Mouse (Mus musculus) myocyte (in vitro differentiated cells): Measurements from ENCODE around the gene Gm43517. TPM values are rescaled to one million over a fixed set of nuclear protein-coding genes. Genes with fewer than 3 reads are reported as not detected.

Experiments used
- H3K27me3 ChIP-seq: one replicate; pipeline ENCODE4 v1.6.1; 2011; ENCODE audit not compliant: control insufficient read depth, insufficient read depth, insufficient read length
- H3K36me3 ChIP-seq: one replicate; pipeline ENCODE4 v1.6.1; 2011; ENCODE audit not compliant: control insufficient read depth, insufficient read depth
- H3K4me2 ChIP-seq: one replicate; pipeline ENCODE4 v1.6.1; 2011; ENCODE audit warnings: low read depth, control low read depth
- H3K4me3 ChIP-seq: one replicate; pipeline ENCODE4 v1.5.1; 2011; ENCODE audit warnings: mild to moderate bottlenecking, control low read depth, moderate library complexity
- H3K79me2 ChIP-seq: one replicate; pipeline ENCODE4 v1.6.1; 2011; ENCODE audit not compliant: control insufficient read depth, insufficient read depth
- H3ac ChIP-seq: one replicate; pipeline ENCODE4 v1.6.1; 2011; ENCODE audit not compliant: control insufficient read depth, insufficient read length
- CEBPB ChIP-seq: IDR thresholded peaks from 2 replicates; pipeline ENCODE4 v1.6.1; 2011; ENCODE audit warnings: mild to moderate bottlenecking, moderate library complexity; ENCODE audit not compliant: poor library complexity, insufficient read depth, severe bottlenecking
- E2F4 ChIP-seq: IDR thresholded peaks from one replicate; pipeline ENCODE4 v1.6.1; 2011; ENCODE audit warnings: mild to moderate bottlenecking, control low read depth, moderate library complexity; ENCODE audit not compliant: insufficient read depth
- MAX ChIP-seq: IDR thresholded peaks from one replicate; pipeline ENCODE4 v1.6.1; 2011; ENCODE audit warnings: low read depth, mild to moderate bottlenecking, control low read depth
- MYOD1 ChIP-seq, 3 experiments: IDR thresholded peaks; one replicate each; pipeline ENCODE4 v1.6.1; 2011; ENCODE audit warnings: control low read depth in 2 of 3, low read depth in 2 of 3, mild to moderate bottlenecking in 2 of 3, moderate library complexity in 1 of 3; ENCODE audit not compliant: insufficient read length in 2 of 3, control insufficient read depth in 1 of 3
- MYOG ChIP-seq, 3 experiments: IDR thresholded peaks; one replicate each; pipeline ENCODE4 v1.6.1; 2011; ENCODE audit warnings: control low read depth in 2 of 3, low read depth in 2 of 3, mild to moderate bottlenecking in 2 of 3; ENCODE audit not compliant: insufficient read length in 2 of 3, control insufficient read depth in 1 of 3, insufficient read depth in 1 of 3
- POLR2A ChIP-seq: IDR thresholded peaks from one replicate; pipeline ENCODE4 v1.6.1; 2011; ENCODE audit warnings: low read depth, mild to moderate bottlenecking, control low read depth, moderate library complexity; ENCODE audit not compliant: insufficient read length
- POLR2AphosphoS2 ChIP-seq: IDR thresholded peaks from one replicate; pipeline ENCODE4 v1.6.1; 2011; ENCODE audit warnings: low read depth, control low read depth; ENCODE audit not compliant: insufficient read length
- REST ChIP-seq: IDR thresholded peaks from one replicate; pipeline ENCODE4 v1.6.1; 2011; ENCODE audit warnings: mild to moderate bottlenecking, control low read depth, moderate library complexity; ENCODE audit not compliant: insufficient read depth, insufficient read length
- SRF ChIP-seq: IDR thresholded peaks from one replicate; pipeline ENCODE4 v1.6.1; 2011; ENCODE audit warnings: low read depth; ENCODE audit not compliant: control insufficient read depth, insufficient read length
- TCF12 ChIP-seq: IDR thresholded peaks from one replicate; pipeline ENCODE4 v1.6.1; 2011; ENCODE audit warnings: mild to moderate bottlenecking, control low read depth; ENCODE audit not compliant: poor library complexity, insufficient read depth, severe bottlenecking
- TCF3 ChIP-seq: IDR thresholded peaks from one replicate; pipeline ENCODE4 v1.6.1; 2011; ENCODE audit warnings: low read depth, control low read depth; ENCODE audit not compliant: insufficient read length
- USF1 ChIP-seq: IDR thresholded peaks from one replicate; pipeline ENCODE4 v1.6.1; 2011; ENCODE audit warnings: low read depth, mild to moderate bottlenecking, control low read depth, moderate library complexity
- polyA plus RNA-seq: library from polyadenylated mRNA; unstranded; fragments of >200 nt; fragmentation: generic; extraction: Trizol; gene quantifications from one replicate; pipeline ENCODE4 v1.2.1, GENCODE M21; 2012; ENCODE audit warnings: missing spikeins

Gm43517 gene
- polyA plus RNA-seq, 1 experiment = not detected

GRCm38 (mm10) chr12:49389666-49390065 lies 4.7 kb downstream of the Gm43517 start:
- Histone ChIP-seq H3K4me3 (no peak overlapping the region), H3K36me3 (no peaks in the 10 kb centered on the region), H3ac (no peak overlapping the region), H3K79me2 (no peaks in the 10 kb centered on the region), H3K27me3 (peaks cover 5% of the 10 kb centered on the region), H3K4me2 (no peak overlapping the region)
- TF ChIP-seq MAX (no peak), MYOG (IDR thresholded peaks at IDR 0.05; ENCODE audit: control insufficient read depth in 1 of 3, insufficient read depth in 1 of 3, insufficient read length in 2 of 3, low read depth in 2 of 3) (no peak), E2F4 (no peak), REST (no peak), POLR2AphosphoS2 (no peak), MYOD1 (IDR thresholded peaks at IDR 0.05; ENCODE audit: control insufficient read depth in 1 of 3, insufficient read length in 2 of 3, low read depth in 2 of 3) (no peak), SRF (no peak), POLR2A (no peak), TCF3 (no peak), USF1 (no peak), TCF12 (no peak), CEBPB (no peak)

- TF ChIP-seq MAX = no peak
- TF ChIP-seq TCF3 = no peak
- TF ChIP-seq USF1 = no peak
- TF ChIP-seq MYOG (IDR thresholded peaks at IDR 0.05; ENCODE audit: control insufficient read depth in 1 of 3, insufficient read depth in 1 of 3, insufficient read length in 2 of 3, low read depth in 2 of 3) = no peak
- no peak for TF ChIP-seq POLR2A
- no peak for TF ChIP-seq CEBPB
- no peak for TF ChIP-seq REST
- no peak for TF ChIP-seq MYOD1 (IDR thresholded peaks at IDR 0.05; ENCODE audit: control insufficient read depth in 1 of 3, insufficient read length in 2 of 3, low read depth in 2 of 3)
- no peak for TF ChIP-seq TCF12
- TF ChIP-seq E2F4 = no peak
- no peak for TF ChIP-seq POLR2AphosphoS2
- TF ChIP-seq SRF = no peak
- Histone ChIP-seq H3K79me2 (no peaks in the 10 kb centered on the region), H3ac (no peak overlapping the region), H3K4me3 (no peak overlapping the region), H3K27me3 (peaks cover 5% of the 10 kb centered on the region), H3K36me3 (no peaks in the 10 kb centered on the region), H3K4me2 (no peak overlapping the region)
Observed at GRCm38 (mm10) chr12:49390257-49390656, 5.3 kb downstream of the Gm43517 start.

GRCm38 (mm10) chr12:49390926-49391304 lies 5.9 kb downstream of the Gm43517 start:
- Histone ChIP-seq H3K36me3 (no peaks in the 10 kb centered on the region), H3ac (no peak overlapping the region), H3K4me3 (no peak overlapping the region), H3K27me3 (peaks cover 5% of the 10 kb centered on the region), H3K4me2 (no peak overlapping the region), H3K79me2 (no peaks in the 10 kb centered on the region)
- TF ChIP-seq CEBPB (no peak), SRF (no peak), USF1 (no peak), MYOD1 (IDR thresholded peaks at IDR 0.05; ENCODE audit: control insufficient read depth in 1 of 3, insufficient read length in 2 of 3, low read depth in 2 of 3) (no peak), POLR2AphosphoS2 (no peak), TCF12 (no peak), MAX (no peak), REST (no peak)

DNA sequence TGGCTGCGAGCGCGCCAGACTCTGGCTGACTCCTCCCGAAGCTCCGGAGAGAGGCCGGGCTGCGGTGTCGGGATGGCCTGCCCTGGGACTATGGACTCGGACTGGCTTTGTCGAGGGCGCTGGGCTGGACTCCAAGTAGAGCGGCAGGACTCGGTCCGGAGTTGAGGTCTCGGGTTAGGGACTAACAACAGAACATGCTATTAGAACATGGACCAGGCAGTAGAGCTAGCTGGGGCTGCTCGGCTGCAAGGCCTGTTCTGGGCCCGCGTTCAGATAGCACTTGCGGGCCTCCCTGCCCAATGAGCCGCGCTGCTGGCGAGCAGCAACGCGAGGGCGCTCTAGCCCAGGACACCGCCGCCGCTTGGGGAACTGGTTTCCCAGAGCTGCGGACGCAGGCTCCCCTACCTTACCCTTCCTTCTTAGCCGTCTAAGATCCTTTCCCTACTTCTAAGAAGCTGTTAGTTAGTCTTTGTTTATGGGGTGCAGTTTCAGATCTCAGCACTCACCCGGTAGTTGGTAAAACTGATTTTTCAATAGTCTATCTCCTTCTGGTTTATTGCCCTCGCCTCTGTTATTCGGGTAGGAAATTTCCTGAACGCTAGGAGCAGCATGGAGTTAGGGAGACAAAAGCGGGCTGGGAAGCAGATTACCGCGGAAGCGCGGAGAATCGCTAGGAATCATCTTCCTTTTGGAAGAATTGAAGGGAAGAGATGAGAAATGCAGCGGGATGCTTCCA lies 6.5 kb downstream of the Gm43517 start:
- peaks cover 5% of the 10 kb centered on the region for H3K27me3 ChIP-seq
- no peak overlapping the region for H3K4me3 ChIP-seq
- no peak for TF ChIP-seq MAX
- TF ChIP-seq POLR2AphosphoS2 = no peak
- TF ChIP-seq TCF12 = no peak
- H3K4me2 ChIP-seq = no peak overlapping the region
- no peaks in the 10 kb centered on the region for H3K79me2 ChIP-seq
- H3ac ChIP-seq = no peak overlapping the region
- no peaks in the 10 kb centered on the region for H3K36me3 ChIP-seq

DNA sequence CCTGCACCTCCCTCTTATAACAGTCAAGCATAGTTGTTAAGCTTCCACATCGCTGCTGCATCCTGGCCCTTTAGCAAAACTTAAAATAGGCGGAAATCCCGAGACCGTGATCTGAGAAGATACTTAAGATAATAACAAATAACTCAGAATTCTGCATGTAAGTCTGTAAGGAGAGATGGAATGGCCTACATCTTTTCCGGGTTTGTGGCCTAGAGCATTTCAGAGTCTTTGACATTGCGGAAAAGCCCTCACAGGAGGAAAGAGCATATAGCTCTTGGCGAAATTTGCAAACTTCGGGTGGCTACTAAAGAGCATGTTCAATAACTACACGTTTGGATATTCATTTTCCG lies 7.0 kb downstream of the Gm43517 start:
- Histone ChIP-seq H3K4me3 (no peak overlapping the region), H3ac (no peak overlapping the region)
- no peak for TF ChIP-seq REST
- no peak for TF ChIP-seq E2F4
- no peak for TF ChIP-seq POLR2AphosphoS2
- no peak for TF ChIP-seq MYOD1 (IDR thresholded peaks at IDR 0.05; ENCODE audit: control insufficient read depth in 1 of 3, insufficient read length in 2 of 3, low read depth in 2 of 3)
- TF ChIP-seq MAX = no peak
- TF ChIP-seq CEBPB = no peak
- no peak for TF ChIP-seq POLR2A
- TF ChIP-seq USF1 = no peak
- TF ChIP-seq MYOG (IDR thresholded peaks at IDR 0.05; ENCODE audit: control insufficient read depth in 1 of 3, insufficient read depth in 1 of 3, insufficient read length in 2 of 3, low read depth in 2 of 3) = no peak
- TF ChIP-seq SRF = no peak
- TF ChIP-seq TCF3 = no peak
- no peak for TF ChIP-seq TCF12

More for the DNA sequence above, 7.0 kb downstream of the Gm43517 start:
- no peaks in the 10 kb centered on the region for H3K36me3 ChIP-seq
- peaks cover 5% of the 10 kb centered on the region for H3K27me3 ChIP-seq
- H3K4me2 ChIP-seq = no peak overlapping the region
- H3K79me2 ChIP-seq = no peaks in the 10 kb centered on the region
